In genomic region chr4:49286197-49286492, GRCm38 (mm10) we compare ENCODE assay signal across 14 mouse cellular contexts.
DNase-seq lines count a peak whose midpoint lies in the region; ATAC-seq lines count a peak whose summit lies in the region.
"Had no signal": no experiment of that assay in that cellular context is flagged by ENCODE, and none has a peak within 500 bp of the region (broad histone marks: within the 10 kb centered on the region; RNA-seq: fewer than 3 reads in every experiment).

No protein-coding gene starts in this region.

- no peaks in the 10 kb centered on the region for H3K9me3 ChIP-seq in forebrain, embryonic 16.5 days (ENCODE audit: control insufficient read depth, low read length)
- no peaks in the 10 kb centered on the region for H3K9me3 ChIP-seq in forebrain, embryonic 10.5 days
- no peaks in the 10 kb centered on the region for H3K9me3 ChIP-seq in lung, embryonic 16.5 days (ENCODE audit: control insufficient read depth, low read length)
- no peaks in the 10 kb centered on the region for H3K9me3 ChIP-seq in hindbrain, embryonic 15.5 days
- H3K9me3 ChIP-seq in neural tube, embryonic 14.5 days (ENCODE audit: control insufficient read depth, low read length): no peaks in the 10 kb centered on the region
- no peaks in the 10 kb centered on the region for H3K9me3 ChIP-seq in heart, embryonic 10.5 days
- H3K9me3 ChIP-seq: embryonic facial prominence, embryonic 15.5 days; G1E; liver, embryonic 13.5 days had no signal

- H3K36me3 ChIP-seq in forebrain, embryonic 16.5 days (ENCODE audit: control insufficient read depth, insufficient read depth): no peaks in the 10 kb centered on the region
- H3K36me3 ChIP-seq in forebrain, embryonic 10.5 days (replicated peaks): no peaks in the 10 kb centered on the region
- no peaks in the 10 kb centered on the region for H3K36me3 ChIP-seq in lung, embryonic 16.5 days (ENCODE audit: control insufficient read depth, insufficient read depth, low read length)
- H3K36me3 ChIP-seq in hindbrain, embryonic 15.5 days: no peaks in the 10 kb centered on the region
- no peaks in the 10 kb centered on the region for H3K36me3 ChIP-seq in neural tube, embryonic 14.5 days (ENCODE audit: control insufficient read depth, insufficient read depth, low read length)
- H3K36me3 ChIP-seq in heart, embryonic 10.5 days: no peaks in the 10 kb centered on the region
- H3K36me3 ChIP-seq: embryonic facial prominence, embryonic 15.5 days; G1E; liver, embryonic 13.5 days had no signal

- ATAC-seq in forebrain, embryonic 16.5 days: 0 out of 2 replicates have a peak, but pooled peaks have one; percentile 38
- peak; percentile 38; the same call in 1 of the 2 replicates for ATAC-seq in lung, embryonic 16.5 days (ENCODE audit: low read depth)
- peak; percentile 65; the same call in 1 of the 2 replicates for ATAC-seq in hindbrain, embryonic 15.5 days (ENCODE audit: low FRiP score, low read depth)
- ATAC-seq in neural tube, embryonic 14.5 days (ENCODE audit: low read depth): peak; percentile 82

- no peak overlapping the region for H3K4me3 ChIP-seq in forebrain, embryonic 16.5 days (replicated peaks; ENCODE audit: low read length)
- H3K4me3 ChIP-seq in forebrain, embryonic 10.5 days: no peak overlapping the region
- H3K4me3 ChIP-seq in lung, embryonic 16.5 days (ENCODE audit: low read length): no peak overlapping the region
- H3K4me3 ChIP-seq in hindbrain, embryonic 15.5 days: no peak overlapping the region
- no peak overlapping the region for H3K4me3 ChIP-seq in neural tube, embryonic 14.5 days (ENCODE audit: low read depth, low read length)
- H3K4me3 ChIP-seq in heart, embryonic 10.5 days: no peak overlapping the region
- H3K4me3 ChIP-seq: embryonic facial prominence, embryonic 15.5 days; liver, embryonic 13.5 days had no signal

- H3K27me3 ChIP-seq in forebrain, embryonic 16.5 days (replicated peaks; ENCODE audit: control insufficient read depth, insufficient read depth, low read length): no peaks in the 10 kb centered on the region
- no peaks in the 10 kb centered on the region for H3K27me3 ChIP-seq in forebrain, embryonic 10.5 days (ENCODE audit: poor library complexity, severe bottlenecking)
- H3K27me3 ChIP-seq in lung, embryonic 16.5 days (ENCODE audit: control insufficient read depth, insufficient read depth, low read depth, low read length): no peaks in the 10 kb centered on the region
- no peaks in the 10 kb centered on the region for H3K27me3 ChIP-seq in hindbrain, embryonic 15.5 days
- H3K27me3 ChIP-seq in neural tube, embryonic 14.5 days (ENCODE audit: control insufficient read depth, insufficient read depth, low read length): no peaks in the 10 kb centered on the region
- H3K27me3 ChIP-seq in heart, embryonic 10.5 days (ENCODE audit: insufficient read depth, poor library complexity, severe bottlenecking): no peaks in the 10 kb centered on the region
- H3K27me3 ChIP-seq: embryonic facial prominence, embryonic 15.5 days; liver, embryonic 13.5 days had no signal

- H3K27ac ChIP-seq in forebrain, embryonic 16.5 days (ENCODE audit: low read length): no peak overlapping the region
- no peak overlapping the region for H3K27ac ChIP-seq in forebrain, embryonic 10.5 days
- no peak overlapping the region for H3K27ac ChIP-seq in lung, embryonic 16.5 days (ENCODE audit: low read length)
- H3K27ac ChIP-seq in hindbrain, embryonic 15.5 days (replicated peaks): peak overlapping the region; percentile 73
- peak overlapping the region; percentile 69; the same call in 1 of the 2 replicates for H3K27ac ChIP-seq in neural tube, embryonic 14.5 days (ENCODE audit: low read depth, low read length)
- no peak overlapping the region for H3K27ac ChIP-seq in heart, embryonic 10.5 days
- H3K27ac ChIP-seq: embryonic facial prominence, embryonic 15.5 days; liver, embryonic 13.5 days had no signal

- DNase-seq in forebrain, embryonic 10.5 days (ENCODE audit: extremely low spot score, low spot score): no peak
- DNase-seq in lung, postnatal 14 days: no peak
- DNase-seq in thymus, postnatal 0 days (ENCODE audit: low spot score): no peak
- no peak for DNase-seq in heart, embryonic 10.5 days (ENCODE audit: low spot score)
- DNase-seq: adrenal gland, postnatal 36 days; cerebellum, adult 8-10 months; heart, adult 18-20 months; liver, embryonic 13.5 days had no signal

- H3K4me1 ChIP-seq in forebrain, embryonic 16.5 days (replicated peaks; ENCODE audit: control insufficient read depth, insufficient read depth, low read length): no peaks in the 10 kb centered on the region
- H3K4me1 ChIP-seq in forebrain, embryonic 10.5 days: peaks cover 5% of the 10 kb centered on the region; the same call in 1 of the 2 replicates
- H3K4me1 ChIP-seq in lung, embryonic 16.5 days (replicated peaks; ENCODE audit: control insufficient read depth, insufficient read depth, low read length): no peaks in the 10 kb centered on the region
- H3K4me1 ChIP-seq in hindbrain, embryonic 15.5 days (replicated peaks): peaks cover 20% of the 10 kb centered on the region
- H3K4me1 ChIP-seq in neural tube, embryonic 14.5 days (ENCODE audit: control insufficient read depth, insufficient read depth, low read length): peaks cover 14% of the 10 kb centered on the region
- 0 out of 2 replicates have a peak, but pooled peaks cover 4% of the 10 kb centered on the region for H3K4me1 ChIP-seq in heart, embryonic 10.5 days
- H3K4me1 ChIP-seq: embryonic facial prominence, embryonic 15.5 days; liver, embryonic 13.5 days had no signal

- WGBS in forebrain, embryonic 16.5 days: 61% methylated on average over 4 of the region's 4 CpGs
- 88% methylated on average over 4 of the region's 4 CpGs for WGBS in forebrain, embryonic 10.5 days
- WGBS in lung, embryonic 16.5 days: 41% methylated on average over 4 of the region's 4 CpGs
- WGBS in hindbrain, embryonic 15.5 days: 45% methylated on average over 4 of the region's 4 CpGs
- WGBS in neural tube, embryonic 14.5 days: 54% methylated on average over 4 of the region's 4 CpGs
- 79% methylated on average over 4 of the region's 4 CpGs for WGBS in heart, embryonic 10.5 days

- H3K9ac ChIP-seq in forebrain, embryonic 16.5 days (replicated peaks; ENCODE audit: low read depth, low read length): no peak overlapping the region
- no peak overlapping the region for H3K9ac ChIP-seq in lung, embryonic 16.5 days (ENCODE audit: low read length)
- no peak overlapping the region for H3K9ac ChIP-seq in hindbrain, embryonic 15.5 days
- H3K9ac ChIP-seq in neural tube, embryonic 14.5 days (replicated peaks; ENCODE audit: low read depth, low read length): no peak overlapping the region
- H3K9ac ChIP-seq: embryonic facial prominence, embryonic 15.5 days; liver, embryonic 13.5 days had no signal

- no peak overlapping the region for H3K4me2 ChIP-seq in forebrain, embryonic 16.5 days (ENCODE audit: low read length)
- no peak overlapping the region for H3K4me2 ChIP-seq in lung, embryonic 16.5 days (ENCODE audit: low read depth, low read length)
- no peak overlapping the region for H3K4me2 ChIP-seq in hindbrain, embryonic 15.5 days
- H3K4me2 ChIP-seq in neural tube, embryonic 14.5 days (ENCODE audit: low read depth, low read length): peak overlapping the region; percentile 16; the same call in 1 of the 2 replicates
- H3K4me2 ChIP-seq: embryonic facial prominence, embryonic 15.5 days; liver, embryonic 13.5 days had no signal

Comparison
In these comparisons a context has a peak if more than half of its experiments do, and no peak if none do; other contexts are left out.
1. H3K27ac ChIP-seq: peak in hindbrain, embryonic 15.5 days (single experiment) and neural tube, embryonic 14.5 days (single experiment); none in forebrain, embryonic 16.5 days (single experiment), forebrain, embryonic 10.5 days (single experiment), lung, embryonic 16.5 days (single experiment) and heart, embryonic 10.5 days (single experiment).
2. Peak in every context shown above with its lines, with median percentiles within 50 percentile points of each other: ATAC-seq.